Mouse (Mus musculus) embryonic facial prominence, embryonic 15.5 days (tissue): ENCODE measurements around the gene Tcirg1. TPM values are rescaled to one million over a fixed set of nuclear protein-coding genes. Genes with fewer than 3 reads are reported as not detected.
A peak's percentile ranks its signal among the peaks of the same experiment; 100 is the strongest.

ENCODE experiments used
- ATAC-seq: fragments of 200-750 bp; cut with Nextera tagmentation; 2 replicates; pipeline ENCODE4 v1.8.0; 2017; ENCODE audit warnings: low read depth, moderate TSS enrichment; ENCODE audit not compliant: insufficient number of reproducible peaks, low FRiP score, low TSS enrichment
- H3K27ac ChIP-seq: fragments of 300-500 bp; sonication (generic); replicated peaks from 2 replicates; pipeline ENCODE4 v1.5.1; 2015; ENCODE audit warnings: mild to moderate bottlenecking, inconsistent platforms
- H3K27me3 ChIP-seq: fragments of 300-500 bp; sonication (generic); 2 replicates; pipeline ENCODE4 v1.6.1; 2015; ENCODE audit warnings: inconsistent platforms
- H3K36me3 ChIP-seq: fragments of 300-500 bp; sonication (generic); 2 replicates; pipeline ENCODE4 v1.6.1; 2015; ENCODE audit warnings: mild to moderate bottlenecking, inconsistent platforms
- H3K4me1 ChIP-seq: fragments of 300-500 bp; sonication (generic); 2 replicates; pipeline ENCODE4 v1.6.1; 2015; ENCODE audit warnings: inconsistent platforms
- H3K4me2 ChIP-seq: fragments of 300-500 bp; sonication (generic); replicated peaks from 2 replicates; pipeline ENCODE4 v1.6.1; 2015; ENCODE audit warnings: mild to moderate bottlenecking, inconsistent platforms
- H3K4me3 ChIP-seq: fragments of 300-500 bp; sonication (generic); replicated peaks from 2 replicates; pipeline ENCODE4 v1.5.1; 2015; ENCODE audit warnings: mild to moderate bottlenecking, inconsistent platforms
- H3K9ac ChIP-seq: fragments of 300-500 bp; sonication (generic); 2 replicates; pipeline ENCODE4 v1.6.1; 2015; ENCODE audit warnings: inconsistent platforms
- H3K9me3 ChIP-seq: fragments of 300-500 bp; sonication (generic); replicated peaks from 2 replicates; pipeline ENCODE4 v1.6.1; 2016; ENCODE audit warnings: inconsistent platforms
- WGBS: fragments of 180-500 bp; shearing (Covaris S2); methylation state at CpG from one replicate; pipeline ENCODE4 v1.1.7; 2015; 5-methylcytosine and 5-hydroxymethylcytosine counted together
- polyA plus RNA-seq: library from polyadenylated mRNA; unstranded; fragments of >200 nt; fragmentation: Nextera tagmentation; extraction: Ambion mirVana; gene quantifications from 2 replicates; pipeline ENCODE4 v1.2.1, GENCODE M21; 2015

The Tcirg1 gene
- polyA plus RNA-seq, 1 experiment from 2014 or later, result 64.3 TPM

- no peak for ATAC-seq
- WGBS, result 91% methylated on average over 7 of the region's 7 CpGs
- no peak overlapping the region for H3K9ac ChIP-seq
Measured at GRCm38 (mm10) chr19:3942315-3942714, 35.4 kb upstream of the Tcirg1 start.

DNA sequence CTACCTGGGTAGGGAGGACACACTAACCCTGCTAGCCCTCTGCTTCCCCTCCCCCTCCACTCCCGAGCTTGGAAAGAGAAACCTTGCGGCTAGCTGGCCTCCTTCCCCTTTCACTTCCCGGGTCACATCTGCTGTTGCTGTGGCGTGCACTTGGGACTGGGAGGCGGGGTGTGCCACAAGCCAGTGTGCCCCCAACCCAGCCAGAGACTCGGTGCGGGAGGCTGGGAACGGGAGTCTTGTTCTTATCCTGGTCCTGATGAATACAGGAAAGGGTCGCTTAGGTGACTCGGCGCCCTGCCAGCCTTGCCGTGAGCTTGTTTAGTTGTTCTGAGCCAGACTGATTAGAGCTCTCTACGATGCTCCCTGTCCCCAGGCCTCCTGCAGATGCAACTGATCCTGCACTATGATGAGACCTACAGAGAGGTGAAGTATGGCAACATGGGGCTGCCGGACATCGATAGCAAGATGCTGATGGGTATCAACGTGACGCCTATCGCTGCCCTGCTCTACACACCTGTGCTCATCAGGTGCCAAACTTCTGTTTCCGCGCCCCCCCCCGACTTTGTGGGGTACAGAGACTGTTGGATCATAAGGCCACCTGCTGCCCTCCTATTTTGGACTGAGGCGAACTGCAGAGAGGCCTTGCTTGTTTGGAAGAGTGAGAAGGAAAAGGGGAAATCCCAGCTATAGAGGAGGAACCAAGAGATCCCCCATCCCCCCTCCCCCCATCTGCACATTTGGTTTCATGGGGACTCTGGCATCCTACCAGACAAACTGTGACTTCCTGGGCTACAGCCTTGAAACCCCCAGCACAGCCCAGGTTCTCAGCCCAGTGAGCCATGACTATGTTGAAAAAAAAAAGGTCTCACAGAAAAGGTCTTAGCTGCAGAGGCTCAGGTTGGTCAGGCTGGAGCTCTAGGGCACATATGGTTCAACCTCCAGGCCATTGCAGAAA, 29.2 kb upstream of the Tcirg1 start:
- 0 out of 2 replicates have a peak overlapping the region, but pooled peaks have one; percentile 34 for H3K27ac ChIP-seq
- no peaks in the 10 kb centered on the region for H3K27me3 ChIP-seq
- no peak for ATAC-seq
- peak overlapping the region; percentile 51 for H3K4me3 ChIP-seq
- H3K9ac ChIP-seq, result peak overlapping the region; percentile 29
- H3K4me1 ChIP-seq, result peaks cover 15% of the 10 kb centered on the region
- no peaks in the 10 kb centered on the region for H3K36me3 ChIP-seq
- H3K4me2 ChIP-seq, result peak overlapping the region; percentile 90
- no peaks in the 10 kb centered on the region for H3K9me3 ChIP-seq
- WGBS, result 9% methylated on average over 22 of the region's 22 CpGs

More at GRCm38 (mm10) chr19:3942315-3942714, 35.4 kb upstream of the Tcirg1 start:
- Histone ChIP-seq H3K4me3 (no peak overlapping the region), H3K4me2 (no peak overlapping the region), H3K27me3 (no peaks in the 10 kb centered on the region), H3K9me3 (no peaks in the 10 kb centered on the region), H3K4me1 (peaks cover 3% of the 10 kb centered on the region; the same call in 1 of the 2 replicates), H3K27ac (no peak overlapping the region), H3K36me3 (no peaks in the 10 kb centered on the region)

DNA sequence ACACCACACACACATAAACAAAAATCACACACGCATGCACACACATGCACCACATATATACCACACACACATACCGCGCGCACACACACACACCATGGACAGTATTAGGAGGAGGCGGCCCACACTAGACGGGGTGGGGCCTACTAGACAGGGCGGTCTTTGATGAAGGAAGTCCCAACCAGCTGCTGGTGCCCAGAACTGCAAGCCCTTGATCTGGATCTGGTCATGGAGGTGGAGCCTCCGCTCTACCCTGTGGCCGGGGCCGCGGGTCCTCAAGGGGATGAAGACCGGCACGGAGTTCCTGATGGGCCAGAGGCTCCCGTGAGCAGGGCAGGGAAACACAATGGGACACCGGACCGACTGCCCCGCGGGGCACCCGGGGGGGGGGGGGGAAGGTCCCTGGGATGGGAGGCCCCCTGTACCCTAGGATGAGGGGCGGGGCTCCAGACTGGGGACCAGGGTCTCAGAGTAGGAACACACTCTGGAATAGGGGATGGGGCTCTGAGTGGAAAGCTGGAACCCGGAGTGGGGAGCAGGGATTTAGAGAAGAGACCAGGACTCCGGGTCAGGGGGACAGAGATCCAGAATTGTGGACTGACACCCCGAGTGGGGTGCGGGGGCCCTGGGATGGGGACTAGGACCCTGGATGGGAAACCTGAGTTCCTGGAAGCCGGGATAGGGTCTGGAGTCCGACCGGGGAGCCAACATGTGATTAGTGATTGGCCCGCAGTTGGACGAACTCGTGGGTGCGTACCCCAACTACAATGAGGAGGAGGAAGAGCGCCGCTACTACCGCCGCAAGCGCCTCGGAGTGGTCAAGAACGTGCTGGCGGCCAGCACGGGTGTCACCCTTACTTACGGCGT, 28.3 kb upstream of the Tcirg1 start, which contains the start of gene Unc93b1:
TSS of gene Unc93b1 (plus strand) at position 155 of the 864 bp plus-strand sequence.
- Histone ChIP-seq H3K9ac (peak within 1 kb of the TSS; percentile 29), H3K27ac (peak within 1 kb of the TSS; percentile 34; the same call in 1 of the 2 replicates), H3K4me3 (peak within 1 kb of the TSS; percentile 51), H3K36me3 (no peaks in the 10 kb centered on the region), H3K27me3 (no peaks in the 10 kb centered on the region), H3K4me1 (peaks cover 25% of the 10 kb centered on the region), H3K9me3 (no peaks in the 10 kb centered on the region), H3K4me2 (peak within 1 kb of the TSS; percentile 90)
- ATAC-seq, result peak; percentile 87
- WGBS, result 6% methylated on average over 42 of the region's 42 CpGs

DNA sequence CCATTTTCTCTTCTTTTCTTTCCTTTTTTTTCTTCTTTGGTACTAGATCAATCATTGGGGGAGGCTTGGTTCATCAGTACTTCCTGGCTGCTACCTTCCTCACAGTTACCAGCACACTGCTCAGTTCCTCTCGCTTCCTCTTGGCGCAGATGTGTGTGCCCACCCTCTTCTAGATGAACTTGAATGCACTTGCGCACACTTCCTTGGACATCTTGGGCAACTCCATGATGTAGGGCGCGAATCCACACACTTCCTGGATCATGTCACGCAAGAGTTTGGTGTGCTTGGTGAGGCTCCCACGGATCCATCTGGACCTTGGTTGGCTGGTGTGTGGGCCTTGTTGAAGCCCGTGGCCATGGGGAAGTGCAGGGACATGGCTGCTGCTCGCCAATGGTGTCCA, 24.8 kb upstream of the Tcirg1 start:
- no peak overlapping the region for H3K27ac ChIP-seq
- H3K27me3 ChIP-seq, result no peaks in the 10 kb centered on the region
- WGBS, result 88% methylated on average over 9 of the region's 9 CpGs
- no peak overlapping the region for H3K9ac ChIP-seq
- H3K36me3 ChIP-seq, result no peaks in the 10 kb centered on the region
- H3K4me1 ChIP-seq, result peaks cover 42% of the 10 kb centered on the region
- no peak for ATAC-seq
- no peaks in the 10 kb centered on the region for H3K9me3 ChIP-seq
- H3K4me3 ChIP-seq, result no peak overlapping the region
- no peak overlapping the region for H3K4me2 ChIP-seq

DNA sequence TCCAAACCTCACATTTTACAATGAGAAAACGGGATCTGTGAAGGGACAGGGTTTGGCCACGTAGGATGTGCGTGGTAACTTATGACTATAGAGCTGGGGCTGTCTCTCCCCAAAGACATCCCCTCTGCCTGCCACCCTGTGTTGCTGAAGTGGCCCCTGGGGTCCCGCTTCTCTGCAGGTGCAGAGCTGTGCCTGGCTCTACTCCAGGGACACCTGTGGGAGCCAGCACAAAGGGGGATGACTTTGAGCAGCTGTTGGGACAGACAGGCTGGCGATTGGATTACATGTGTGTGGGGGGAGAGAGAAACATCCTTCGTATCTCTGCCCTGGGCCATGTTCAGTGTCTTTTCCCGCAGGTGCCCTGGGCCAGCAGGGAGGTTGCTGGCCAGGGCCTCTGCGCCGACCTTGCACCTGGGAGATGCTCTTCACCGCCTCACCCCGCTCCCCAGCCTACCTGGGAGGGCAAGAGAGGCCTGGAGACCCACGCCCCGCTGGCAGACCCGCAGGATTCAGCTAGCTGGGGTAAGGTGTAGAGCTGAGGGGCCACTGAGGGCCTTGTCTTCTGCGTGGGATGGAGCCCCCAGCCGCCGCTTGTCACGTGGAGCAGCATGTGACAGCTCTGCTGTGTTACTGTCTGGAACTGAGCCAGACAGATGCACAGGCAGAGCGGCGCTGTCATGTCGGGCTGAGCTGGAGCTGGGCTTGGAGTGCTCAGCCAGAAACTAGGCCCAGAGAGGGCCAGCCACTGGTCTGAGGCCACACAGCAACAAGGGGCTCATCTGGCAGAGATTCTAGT, 23.5 kb upstream of the Tcirg1 start:
- Histone ChIP-seq H3K9me3 (no peaks in the 10 kb centered on the region), H3K27me3 (no peaks in the 10 kb centered on the region), H3K4me3 (no peak overlapping the region), H3K9ac (no peak overlapping the region), H3K4me2 (no peak overlapping the region), H3K4me1 (peaks cover 43% of the 10 kb centered on the region), H3K36me3 (no peaks in the 10 kb centered on the region), H3K27ac (peak overlapping the region; percentile 85)
- ATAC-seq, result no peak
- 54% methylated on average over 21 of the region's 21 CpGs for WGBS

- peak; percentile 44; the same call in 1 of the 2 replicates for ATAC-seq
Measured at GRCm38 (mm10) chr19:3929211-3929941, 22.4 kb upstream of the Tcirg1 start, which contains the start of gene Aldh3b1. Gene Aldh3b1, minus strand, starts transcription at chr19:3929808.

DNA sequence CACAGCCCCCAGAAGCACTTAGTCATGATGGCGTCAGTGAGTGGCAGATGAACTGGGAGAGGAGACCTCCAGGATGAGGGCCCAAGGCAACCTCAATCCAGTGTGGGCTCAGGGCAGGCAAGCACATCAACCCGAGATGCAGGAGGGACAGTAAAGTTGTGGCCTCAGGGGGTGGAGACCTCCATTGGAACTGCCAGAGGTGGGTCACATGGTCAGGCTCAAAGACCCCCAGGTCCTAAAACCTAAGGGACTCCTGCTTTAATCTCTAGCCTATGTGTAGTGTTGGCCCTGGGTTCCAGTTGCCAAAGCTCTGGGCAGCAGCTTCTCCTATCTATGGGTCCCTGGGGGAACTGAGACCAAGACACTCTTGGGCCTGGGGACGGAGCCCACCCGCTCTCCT, 21.8 kb upstream of the Tcirg1 start:
- H3K27me3 ChIP-seq, result no peaks in the 10 kb centered on the region
- H3K4me2 ChIP-seq, result no peak overlapping the region
- peak overlapping the region; percentile 85 for H3K27ac ChIP-seq
- no peak for ATAC-seq
- H3K9me3 ChIP-seq, result no peaks in the 10 kb centered on the region
- peaks cover 37% of the 10 kb centered on the region for H3K4me1 ChIP-seq
- H3K36me3 ChIP-seq, result no peaks in the 10 kb centered on the region
- no peak overlapping the region for H3K9ac ChIP-seq
- WGBS, result 76% methylated on average over 4 of the region's 4 CpGs
- no peak overlapping the region for H3K4me3 ChIP-seq

More at GRCm38 (mm10) chr19:3929211-3929941, 22.4 kb upstream of the Tcirg1 start, which contains the start of gene Aldh3b1:
- H3K9me3 ChIP-seq, result no peaks in the 10 kb centered on the region
- no peaks in the 10 kb centered on the region for H3K36me3 ChIP-seq
- 28% methylated on average over 12 of the region's 12 CpGs for WGBS
- H3K4me2 ChIP-seq, result peak within 1 kb of the TSS; percentile 21; the same call in 1 of the 2 replicates
- no peak within 1 kb of the TSS for H3K9ac ChIP-seq
- H3K27me3 ChIP-seq, result no peaks in the 10 kb centered on the region
- H3K4me3 ChIP-seq, result no peak within 1 kb of the TSS
- H3K4me1 ChIP-seq, result peaks cover 37% of the 10 kb centered on the region
- peak within 1 kb of the TSS; percentile 85 for H3K27ac ChIP-seq

DNA sequence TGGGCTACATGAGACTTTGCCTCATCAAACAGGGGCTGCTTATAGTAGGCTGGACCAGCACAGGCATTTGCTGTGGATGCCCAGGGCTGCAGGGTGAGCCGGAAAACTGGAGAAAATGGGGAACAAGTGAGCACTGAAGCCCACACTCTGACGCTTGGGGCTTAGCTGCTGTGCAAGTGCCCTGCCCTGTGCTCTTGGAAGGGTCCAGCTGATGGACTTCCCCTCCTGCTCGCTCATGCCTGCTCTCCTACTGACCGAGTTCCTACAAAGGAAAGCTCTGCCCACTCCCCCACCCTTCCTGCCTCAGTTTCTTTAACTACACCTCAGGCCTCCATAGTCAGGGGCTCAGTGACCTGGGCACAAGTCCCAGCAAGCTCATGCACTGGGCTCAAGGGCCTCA, 21.1 kb upstream of the Tcirg1 start:
- ATAC-seq, result no peak
- Histone ChIP-seq H3K4me2 (no peak overlapping the region), H3K9me3 (no peaks in the 10 kb centered on the region), H3K36me3 (no peaks in the 10 kb centered on the region), H3K4me1 (peaks cover 37% of the 10 kb centered on the region), H3K4me3 (no peak overlapping the region), H3K9ac (no peak overlapping the region), H3K27me3 (no peaks in the 10 kb centered on the region), H3K27ac (no peak overlapping the region)
- WGBS, result 79% methylated on average over 4 of the region's 4 CpGs

DNA sequence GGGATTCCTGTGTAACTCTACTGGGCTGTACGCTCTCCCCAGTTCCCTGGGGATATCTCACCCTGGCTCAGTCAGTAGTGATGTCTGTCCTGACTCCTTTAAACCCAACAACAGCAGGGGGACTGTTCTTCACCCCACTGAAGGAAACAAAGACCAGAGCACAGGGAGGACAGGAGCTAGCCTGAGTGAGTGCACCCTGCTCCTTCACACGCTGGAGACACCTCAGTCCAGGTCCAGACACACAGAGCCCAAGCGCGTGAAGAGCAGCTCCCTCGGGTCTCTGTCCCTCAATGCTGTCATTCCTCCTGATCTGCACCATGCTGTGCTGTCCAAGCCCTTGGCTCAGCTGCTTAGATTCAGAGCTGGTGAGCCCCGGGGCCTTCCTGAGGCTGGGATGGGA, 19.8 kb upstream of the Tcirg1 start:
- 58% methylated on average over 6 of the region's 6 CpGs for WGBS
- Histone ChIP-seq H3K4me3 (no peak overlapping the region), H3K4me1 (peaks cover 37% of the 10 kb centered on the region), H3K27ac (peak overlapping the region; percentile 8; the same call in 1 of the 2 replicates), H3K9ac (no peak overlapping the region), H3K36me3 (no peaks in the 10 kb centered on the region), H3K4me2 (no peak overlapping the region), H3K27me3 (no peaks in the 10 kb centered on the region), H3K9me3 (no peaks in the 10 kb centered on the region)
- no peak for ATAC-seq

GRCm38 (mm10) chr19:3926279-3926678, 19.3 kb upstream of the Tcirg1 start:
- H3K4me1 ChIP-seq, result peaks cover 37% of the 10 kb centered on the region
- no peak overlapping the region for H3K9ac ChIP-seq
- H3K36me3 ChIP-seq, result no peaks in the 10 kb centered on the region
- peak overlapping the region; percentile 8; the same call in 1 of the 2 replicates for H3K27ac ChIP-seq
- no peak for ATAC-seq
- H3K4me2 ChIP-seq, result no peak overlapping the region
- no peaks in the 10 kb centered on the region for H3K27me3 ChIP-seq
- no peak overlapping the region for H3K4me3 ChIP-seq
- no peaks in the 10 kb centered on the region for H3K9me3 ChIP-seq
- 49% methylated on average over 3 of the region's 3 CpGs for WGBS
